Mouse (Mus musculus) lung, postnatal 0 days (tissue): Measurements from ENCODE around the gene Vmn1r230.

ENCODE experiments used
- CTCF ChIP-seq: IDR thresholded peaks from 2 replicates; pipeline ENCODE4 v1.5.1; 2016; ENCODE audit warnings: antibody characterized with exemption, mild to moderate bottlenecking
- EP300 ChIP-seq: IDR thresholded peaks from 2 replicates; pipeline ENCODE4 v1.6.1; 2016; ENCODE audit warnings: antibody characterized with exemption, mild to moderate bottlenecking, control low read depth

DNA sequence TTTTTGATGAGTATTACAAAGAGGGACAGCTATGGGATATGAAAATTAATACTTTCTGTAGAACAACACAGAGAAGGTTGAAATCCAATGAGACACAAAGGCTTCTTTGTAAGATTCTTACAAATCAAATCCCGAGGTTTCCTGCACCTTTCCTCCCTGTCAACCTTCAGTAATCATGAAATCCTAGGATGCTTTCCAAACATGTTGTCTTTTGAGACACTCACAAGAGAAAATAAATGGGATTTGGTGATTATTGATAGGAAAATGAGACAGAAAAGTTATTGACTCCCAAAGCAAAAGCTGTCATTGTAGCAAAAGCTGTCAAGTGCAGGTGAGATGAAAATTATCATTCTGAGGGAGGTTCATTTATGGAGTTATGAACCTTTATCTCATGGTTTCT, 29.0 kb upstream of the Vmn1r230 start, which contains the start of gene Vmn1r229:
- TF ChIP-seq EP300, result no peak
- no peak for TF ChIP-seq CTCF
